Mouse (Mus musculus) intestine, postnatal 0 days (tissue): ENCODE measurements around the gene Fbxl16. TPM values are rescaled to one million over a fixed set of nuclear protein-coding genes. Genes with fewer than 3 reads are reported as not detected.

ENCODE experiments used
- ATAC-seq: fragments of 200-750 bp; cut with Nextera tagmentation; 2 replicates; pipeline ENCODE4 v1.8.0; 2017; ENCODE audit warnings: mild to moderate bottlenecking, moderate TSS enrichment, moderate library complexity
- H3K27ac ChIP-seq: fragments of 300-500 bp; sonication (generic); 2 replicates; pipeline ENCODE4 v1.5.1; 2014; ENCODE audit warnings: mild to moderate bottlenecking, low read depth, low read length, moderate library complexity
- H3K27me3 ChIP-seq: fragments of 300-500 bp; sonication (generic); replicated peaks from 2 replicates; pipeline ENCODE4 v1.6.1; 2014; ENCODE audit warnings: low read length, mixed read lengths; ENCODE audit not compliant: control insufficient read depth, insufficient read depth
- H3K36me3 ChIP-seq: fragments of 300-500 bp; sonication (generic); 2 replicates; pipeline ENCODE4 v1.6.1; 2014; ENCODE audit warnings: mild to moderate bottlenecking, moderate library complexity; ENCODE audit not compliant: control insufficient read depth, insufficient read depth
- H3K4me1 ChIP-seq: fragments of 300-500 bp; sonication (generic); replicated peaks from 2 replicates; pipeline ENCODE4 v1.6.1; 2014; ENCODE audit warnings: antibody characterized with exemption, low read length, mixed read lengths; ENCODE audit not compliant: control insufficient read depth, insufficient read depth
- H3K4me2 ChIP-seq: fragments of 300-500 bp; sonication (generic); replicated peaks from 2 replicates; pipeline ENCODE4 v1.6.1; 2014; ENCODE audit warnings: low read depth, mild to moderate bottlenecking, moderate library complexity
- H3K4me3 ChIP-seq: fragments of 300-500 bp; sonication (generic); 2 replicates; pipeline ENCODE4 v1.5.1; 2014; ENCODE audit warnings: low read depth, low read length
- H3K9ac ChIP-seq: fragments of 300-500 bp; sonication (generic); 2 replicates; pipeline ENCODE4 v1.6.1; 2014; ENCODE audit warnings: mild to moderate bottlenecking, low read depth, low read length
- H3K9me3 ChIP-seq: fragments of 300-500 bp; sonication (generic); 2 replicates; pipeline ENCODE4 v1.6.1; 2016; ENCODE audit warnings: mixed run types; ENCODE audit not compliant: control insufficient read depth
- CTCF ChIP-seq: sonication (generic); IDR thresholded peaks from 2 replicates; pipeline ENCODE4 v1.5.1; 2016; ENCODE audit warnings: low read depth, mild to moderate bottlenecking, control low read depth, antibody characterized with exemption, moderate library complexity
- WGBS: fragments of 180-500 bp; shearing (Covaris S2); extraction: QIAGEN DNeasy Blood & Tissue Kit; methylation state at CpG from one replicate; pipeline ENCODE4 v1.1.7; 2014; 5-methylcytosine and 5-hydroxymethylcytosine counted together
- polyA plus RNA-seq: library from polyadenylated mRNA; unstranded; fragments of >200 nt; fragmentation: Nextera tagmentation; extraction: Ambion mirVana; gene quantifications from 2 replicates; pipeline ENCODE4 v1.2.1, GENCODE M21; 2015

The Fbxl16 gene
- polyA plus RNA-seq, 1 experiment from 2014 or later, result 1.1 TPM

- Histone ChIP-seq H3K9ac (peak overlapping the region; percentile 68), H3K36me3 (peaks cover 15% of the 10 kb centered on the region), H3K27me3 (peaks cover 9% of the 10 kb centered on the region), H3K9me3 (no peaks in the 10 kb centered on the region), H3K4me1 (peaks cover 10% of the 10 kb centered on the region), H3K4me3 (peak overlapping the region; percentile 62), H3K4me2 (peak overlapping the region; percentile 94), H3K27ac (no peak overlapping the region)
- 64% methylated on average over 17 of the region's 17 CpGs for WGBS
- ATAC-seq, result no peak
- TF ChIP-seq CTCF, result no peak
These were observed 15.7 kb downstream of the Fbxl16 start for GRCm38 (mm10) chr17:25824362-25825142.

- ATAC-seq, result no peak
- Histone ChIP-seq H3K27me3 (peaks cover 2% of the 10 kb centered on the region), H3K27ac (no peak overlapping the region), H3K4me3 (no peak overlapping the region), H3K4me2 (0 out of 2 replicates have a peak overlapping the region, but pooled peaks have one; percentile 94), H3K9ac (no peak overlapping the region), H3K9me3 (no peaks in the 10 kb centered on the region), H3K36me3 (peaks cover 18% of the 10 kb centered on the region), H3K4me1 (peaks cover 10% of the 10 kb centered on the region)
- 91% methylated on average over 6 of the region's 6 CpGs for WGBS
- no peak for TF ChIP-seq CTCF
These were observed 16.4 kb downstream of the Fbxl16 start for GRCm38 (mm10) chr17:25825311-25825710.

GRCm38 (mm10) chr17:25825984-25826570, 17.2 kb downstream of the Fbxl16 start:
- Histone ChIP-seq H3K9me3 (no peaks in the 10 kb centered on the region), H3K27ac (no peak overlapping the region), H3K4me3 (no peak overlapping the region), H3K4me2 (no peak overlapping the region), H3K4me1 (peaks cover 11% of the 10 kb centered on the region), H3K9ac (no peak overlapping the region), H3K36me3 (peaks cover 26% of the 10 kb centered on the region), H3K27me3 (no peaks in the 10 kb centered on the region)
- no peak for TF ChIP-seq CTCF
- no peak for ATAC-seq
- WGBS, result 96% methylated on average over 27 of the region's 27 CpGs

- Histone ChIP-seq H3K27me3 (no peaks in the 10 kb centered on the region), H3K27ac (no peak overlapping the region), H3K9ac (no peak overlapping the region), H3K4me3 (no peak overlapping the region), H3K36me3 (peaks cover 32% of the 10 kb centered on the region), H3K4me1 (peaks cover 19% of the 10 kb centered on the region), H3K4me2 (no peak overlapping the region), H3K9me3 (no peaks in the 10 kb centered on the region)
- no peak for TF ChIP-seq CTCF
- WGBS, result 96% methylated on average over 13 of the region's 13 CpGs
- no peak for ATAC-seq
These were observed 18.1 kb downstream of the Fbxl16 start for GRCm38 (mm10) chr17:25827011-25827410.

GRCm38 (mm10) chr17:25827546-25828222, 18.8 kb downstream of the Fbxl16 start:
- H3K9ac ChIP-seq, result no peak overlapping the region
- H3K4me3 ChIP-seq, result no peak overlapping the region
- ATAC-seq, result no peak
- 93% methylated on average over 22 of the region's 22 CpGs for WGBS
- no peak overlapping the region for H3K4me2 ChIP-seq
- no peak for TF ChIP-seq CTCF
- no peak overlapping the region for H3K27ac ChIP-seq
- no peaks in the 10 kb centered on the region for H3K27me3 ChIP-seq
- H3K36me3 ChIP-seq, result peaks cover 32% of the 10 kb centered on the region
- H3K4me1 ChIP-seq, result peaks cover 19% of the 10 kb centered on the region
- no peaks in the 10 kb centered on the region for H3K9me3 ChIP-seq

GRCm38 (mm10) chr17:25828223-25828594, 19.3 kb downstream of the Fbxl16 start:
- H3K27ac ChIP-seq, result no peak overlapping the region
- H3K27me3 ChIP-seq, result no peaks in the 10 kb centered on the region
- no peak overlapping the region for H3K9ac ChIP-seq
- no peak overlapping the region; the same call in 1 of the 2 replicates for H3K4me3 ChIP-seq
- peak overlapping the region; percentile 86 for H3K4me2 ChIP-seq
- peaks cover 19% of the 10 kb centered on the region for H3K4me1 ChIP-seq
- no peaks in the 10 kb centered on the region for H3K9me3 ChIP-seq
- no peak for ATAC-seq
- peaks cover 32% of the 10 kb centered on the region for H3K36me3 ChIP-seq
- no peak for TF ChIP-seq CTCF
- 82% methylated on average over 8 of the region's 8 CpGs for WGBS
